Comparison of ENCODE assay signal across 8 mouse cellular contexts in genomic region chr4:45184521-45185330, GRCm38 (mm10). TPM values are rescaled to one million over a fixed set of nuclear protein-coding genes. Genes with fewer than 3 reads are reported as not detected.
DNase-seq lines count a peak whose midpoint lies in the region; ATAC-seq and TF ChIP-seq lines count a peak whose summit lies in the region.

Gene Frmpd1 (plus strand): TSS chr4:45184875.

- H3K9me3 ChIP-seq in embryonic facial prominence, embryonic 13.5 days, result no peaks in the 10 kb centered on the region
- no peaks in the 10 kb centered on the region for H3K9me3 ChIP-seq in limb, embryonic 14.5 days (ENCODE audit: control insufficient read depth, low read length)
- H3K9me3 ChIP-seq in midbrain, embryonic 14.5 days (ENCODE audit: control insufficient read depth, low read length), result no peaks in the 10 kb centered on the region
- no peaks in the 10 kb centered on the region for H3K9me3 ChIP-seq in stomach, embryonic 15.5 days

- H3K4me1 ChIP-seq in embryonic facial prominence, embryonic 13.5 days, result peaks cover 14% of the 10 kb centered on the region
- H3K4me1 ChIP-seq in limb, embryonic 14.5 days (ENCODE audit: control insufficient read depth, insufficient read depth, low read length), result no peaks in the 10 kb centered on the region
- peaks cover 8% of the 10 kb centered on the region; the same call in 1 of the 2 replicates for H3K4me1 ChIP-seq in midbrain, embryonic 14.5 days (ENCODE audit: control insufficient read depth, insufficient read depth, low read length)
- peaks cover 13% of the 10 kb centered on the region; the same call in 1 of the 2 replicates for H3K4me1 ChIP-seq in stomach, embryonic 15.5 days

- ATAC-seq in embryonic facial prominence, embryonic 13.5 days (ENCODE audit: insufficient number of reproducible peaks, insufficient read depth, low FRiP score, low TSS enrichment, low read depth), result peak; percentile 78; the same call in 1 of the 2 replicates
- peak; percentile 87 for ATAC-seq in limb, embryonic 14.5 days (ENCODE audit: low FRiP score, low read depth)
- peak; percentile 84 for ATAC-seq in midbrain, embryonic 14.5 days (ENCODE audit: low FRiP score, low TSS enrichment)
- ATAC-seq in stomach, embryonic 15.5 days (ENCODE audit: insufficient read depth, low FRiP score, low read depth), result peak; percentile 78

- peak; percentile 48 for DNase-seq in ovary, adult 18-20 months (ENCODE audit: low spot score)
- DNase-seq in ovary, postnatal 14 days (ENCODE audit: low spot score), result no peak
- peak; percentile 23 to 39 for DNase-seq in heart, adult 9 months (ENCODE audit: low spot score in 2 of 2)
- peak; percentile 47 for DNase-seq in kidney, adult 9 months
- DNase-seq in limb, embryonic 14.5 days (ENCODE audit: low spot score), result peak; percentile 62
- peak; percentile 85 for DNase-seq in midbrain, embryonic 14.5 days

- H3K36me3 ChIP-seq in embryonic facial prominence, embryonic 13.5 days, result no peaks in the 10 kb centered on the region
- H3K36me3 ChIP-seq in limb, embryonic 14.5 days (ENCODE audit: control insufficient read depth, insufficient read depth, low read length), result no peaks in the 10 kb centered on the region
- no peaks in the 10 kb centered on the region for H3K36me3 ChIP-seq in midbrain, embryonic 14.5 days (ENCODE audit: control insufficient read depth, insufficient read depth, low read length)
- H3K36me3 ChIP-seq in stomach, embryonic 15.5 days, result no peaks in the 10 kb centered on the region

- peak within 1 kb of the TSS; percentile 73 for H3K9ac ChIP-seq in embryonic facial prominence, embryonic 13.5 days
- peak within 1 kb of the TSS; percentile 63 for H3K9ac ChIP-seq in limb, embryonic 14.5 days (ENCODE audit: low read depth, low read length, severe bottlenecking)
- peak within 1 kb of the TSS; percentile 67 for H3K9ac ChIP-seq in midbrain, embryonic 14.5 days (replicated peaks; ENCODE audit: low read length)
- peak within 1 kb of the TSS; percentile 45; the same call in 1 of the 2 replicates for H3K9ac ChIP-seq in stomach, embryonic 15.5 days

- H3K4me3 ChIP-seq in embryonic facial prominence, embryonic 13.5 days, result peak within 1 kb of the TSS; percentile 64
- peak within 1 kb of the TSS; percentile 64 for H3K4me3 ChIP-seq in limb, embryonic 14.5 days (replicated peaks; ENCODE audit: low read length)
- peak within 1 kb of the TSS; percentile 62 for H3K4me3 ChIP-seq in midbrain, embryonic 14.5 days (replicated peaks; ENCODE audit: low read depth, low read length)
- peak within 1 kb of the TSS; percentile 61 for H3K4me3 ChIP-seq in stomach, embryonic 15.5 days (replicated peaks)

- TF ChIP-seq POLR2A in limb, embryonic 14.5 days (IDR thresholded peaks at IDR 0.05; ENCODE audit: borderline replicate concordance, extremely low read depth, insufficient read depth, insufficient read length), result no peak

- H3K27ac ChIP-seq in embryonic facial prominence, embryonic 13.5 days, result no peak within 1 kb of the TSS
- no peak within 1 kb of the TSS for H3K27ac ChIP-seq in limb, embryonic 14.5 days (replicated peaks; ENCODE audit: low read depth, low read length)
- no peak within 1 kb of the TSS for H3K27ac ChIP-seq in midbrain, embryonic 14.5 days (replicated peaks; ENCODE audit: low read depth, low read length)
- H3K27ac ChIP-seq in stomach, embryonic 15.5 days, result no peak within 1 kb of the TSS

- peaks cover 51% of the 10 kb centered on the region for H3K27me3 ChIP-seq in embryonic facial prominence, embryonic 13.5 days
- peaks cover 23% of the 10 kb centered on the region for H3K27me3 ChIP-seq in limb, embryonic 14.5 days (ENCODE audit: control insufficient read depth, insufficient read depth, low read length)
- peaks cover 15% of the 10 kb centered on the region; the same call in 1 of the 2 replicates for H3K27me3 ChIP-seq in midbrain, embryonic 14.5 days (ENCODE audit: control insufficient read depth, insufficient read depth, low read length)
- peaks cover 21% of the 10 kb centered on the region; the same call in 1 of the 2 replicates for H3K27me3 ChIP-seq in stomach, embryonic 15.5 days (replicated peaks)

- WGBS in embryonic facial prominence, embryonic 13.5 days, result under 1% methylated on average over 77 of the region's 85 CpGs
- 1% methylated on average over 37 of the region's 85 CpGs for WGBS in limb, embryonic 14.5 days
- under 1% methylated on average over 73 of the region's 85 CpGs for WGBS in midbrain, embryonic 14.5 days
- WGBS in stomach, embryonic 15.5 days, result under 1% methylated on average over 75 of the region's 85 CpGs

- peak within 1 kb of the TSS; percentile 95 for H3K4me2 ChIP-seq in embryonic facial prominence, embryonic 13.5 days
- peak within 1 kb of the TSS; percentile 98 for H3K4me2 ChIP-seq in limb, embryonic 14.5 days (replicated peaks; ENCODE audit: low read depth, low read length, severe bottlenecking)
- H3K4me2 ChIP-seq in midbrain, embryonic 14.5 days (ENCODE audit: low read length), result peak within 1 kb of the TSS; percentile 98
- H3K4me2 ChIP-seq in stomach, embryonic 15.5 days, result peak within 1 kb of the TSS; percentile 100

RNA-seq across cellular contexts. Expression of gene Frmpd1, which starts in this region (rescaled TPM):
- 2.0 and 2.6 TPM in 2 replicates for polyA plus RNA-seq in embryonic facial prominence, embryonic 13.5 days (2015; fragmentation: Nextera tagmentation; extraction: Ambion mirVana)
- 5.0 and 5.5 TPM in 2 replicates for polyA plus RNA-seq in limb, embryonic 14.5 days (2012; rRNA removed)
- 4.0 and 5.0 TPM in 2 replicates for polyA plus RNA-seq in limb, embryonic 14.5 days (2014; fragmentation: Nextera tagmentation; extraction: Ambion mirVana)
- polyA plus RNA-seq in midbrain, embryonic 14.5 days (2014; fragmentation: Nextera tagmentation; extraction: Ambion mirVana), result 0.80 and 1.5 TPM in 2 replicates
- polyA plus RNA-seq in stomach, embryonic 15.5 days (2015; fragmentation: Nextera tagmentation; extraction: Ambion mirVana), result 0.74 and 0.84 TPM in 2 replicates

Comparison
In these comparisons a context has a peak if more than half of its experiments do, and no peak if none do; other contexts are left out.
1. Peak in ATAC-seq, H3K4me3 ChIP-seq, H3K9ac ChIP-seq and H3K4me2 ChIP-seq in stomach, embryonic 15.5 days; RNA of the gene not detected or under 1 TPM.